Mouse (Mus musculus) urinary bladder, postnatal 0 days (tissue): ENCODE measurements around the gene Dmrtc1c1. TPM values are rescaled to one million over a fixed set of nuclear protein-coding genes. Genes with fewer than 3 reads are reported as not detected.

ENCODE experiments used
- polyA plus RNA-seq: library from polyadenylated mRNA; unstranded; fragments of >200 nt; fragmentation: Nextera tagmentation; extraction: Ambion mirVana; gene quantifications from 2 replicates; pipeline ENCODE4 v1.2.1, GENCODE M21; 2015

Dmrtc1c1 gene
- not detected in 2 replicates for polyA plus RNA-seq

DNA sequence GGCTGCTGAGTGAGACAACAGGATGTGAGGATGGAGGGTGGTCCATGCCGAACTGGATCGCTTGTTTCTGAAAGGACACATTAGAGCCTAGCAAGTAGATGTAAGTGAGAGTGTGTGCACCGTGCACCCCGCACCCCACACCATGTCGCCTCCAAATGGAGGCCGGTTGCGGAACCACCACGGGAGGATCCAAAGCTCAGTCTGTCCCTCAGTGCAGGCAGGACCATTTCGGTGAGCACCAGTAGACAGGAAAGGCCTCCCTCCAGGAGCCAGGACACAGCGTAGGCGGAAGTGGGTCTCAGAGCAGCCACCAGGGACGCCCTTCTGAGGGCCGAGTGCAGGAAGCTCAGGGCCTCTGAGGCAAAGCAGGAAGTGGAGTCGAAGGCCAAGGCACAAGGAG is at the start of gene Dmrtc1c1:
Dmrtc1c1 (plus strand) TSS at position 301 of the 400 bp plus-strand sequence.

GRCm38 (mm10) chrX:102854516-102854915 is 51.8 kb downstream of the Dmrtc1c1 start, which contains the start of gene Dmrtc1c2:
TSS of gene Dmrtc1c2 (minus strand) at chrX:102854616.

Other genes with a start within 250 kb of the Dmrtc1c1 start
- gene Phka1, start 158.7 kb upstream of the Dmrtc1c1 start, polyA plus RNA-seq: 4.7 and 5.3 TPM in 2 replicates
- gene Gm3880, start 116.0 kb upstream of the Dmrtc1c1 start, polyA plus RNA-seq: not detected in 2 replicates
- gene Gm9112, start 95.3 kb upstream of the Dmrtc1c1 start, polyA plus RNA-seq: not detected in 2 replicates
- gene Dmrtc1b, start 95.1 kb upstream of the Dmrtc1c1 start, polyA plus RNA-seq: not detected in 2 replicates
- gene Dmrtc1c2, start 51.7 kb downstream of the Dmrtc1c1 start, polyA plus RNA-seq: not detected in 2 replicates
- not detected in 2 replicates for gene 1700031F05Rik, start 65.0 kb downstream of the Dmrtc1c1 start, polyA plus RNA-seq
- 0.40 and 0.75 TPM in 2 replicates for gene Dmrtc1a, start 105.7 kb downstream of the Dmrtc1c1 start, polyA plus RNA-seq
- not detected in 2 replicates for gene 1700011M02Rik, start 105.9 kb downstream of the Dmrtc1c1 start, polyA plus RNA-seq
- not detected in 2 replicates for gene 1700018G05Rik, start 125.4 kb downstream of the Dmrtc1c1 start, polyA plus RNA-seq